Mouse (Mus musculus): ENCODE data around the gene Lamtor4. TPM values are rescaled to one million over a fixed set of nuclear protein-coding genes. Genes with fewer than 3 reads are reported as not detected.

Lamtor4 gene
- polyA plus RNA-seq, 1 experiment: 72.8 TPM

DNA sequence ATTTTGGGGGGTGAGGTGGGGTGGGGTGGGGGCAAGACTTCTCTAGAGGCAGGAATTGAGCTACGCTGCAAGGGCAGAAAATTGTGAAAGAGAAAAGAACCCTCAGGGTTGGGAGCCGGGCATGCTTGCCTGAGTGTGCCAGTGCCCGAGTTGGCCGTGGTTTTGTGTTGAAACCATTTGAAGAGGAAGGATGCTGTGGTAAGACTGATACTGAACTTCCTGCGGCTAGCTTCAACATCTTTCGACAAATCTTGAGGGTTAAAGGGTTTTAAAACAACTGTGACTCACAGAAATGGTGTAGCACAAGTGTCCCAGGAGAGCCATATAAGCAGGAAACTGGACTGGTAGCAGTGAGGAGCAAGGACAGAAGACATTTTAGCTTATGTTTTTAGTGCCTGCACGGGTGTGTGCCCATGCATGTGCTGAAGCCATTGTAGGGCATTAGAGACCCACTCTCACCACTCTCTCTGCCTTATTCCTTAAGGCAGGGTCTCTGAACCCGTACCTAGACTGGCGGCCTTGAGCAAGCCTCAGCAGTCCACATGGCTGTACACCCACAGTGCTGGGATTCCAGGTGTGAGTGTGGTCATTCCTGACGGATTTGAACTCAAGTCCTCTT, 1.8 kb downstream of the Lamtor4 start:
- no peaks in the 10 kb centered on the region for H3K79me3 ChIP-seq (ENCODE audit: low read depth)
- H3K4me3 ChIP-seq (ENCODE audit: insufficient read depth, poor library complexity, severe bottlenecking): no peak overlapping the region
- H3K27me3 ChIP-seq (ENCODE audit: control insufficient read depth, insufficient read depth, insufficient read length): no peaks in the 10 kb centered on the region
- H3K36me3 ChIP-seq (ENCODE audit: control insufficient read depth, insufficient read depth): peaks cover 3% of the 10 kb centered on the region
- TF ChIP-seq CTCF (IDR thresholded peaks at IDR 0.05; ENCODE audit: control insufficient read depth, insufficient read depth, insufficient read length) (no peak), MYOG (IDR thresholded peaks at IDR 0.05; ENCODE audit: control insufficient read depth, extremely low read depth, insufficient read length) (no peak), CEBPB (IDR thresholded peaks at IDR 0.05; ENCODE audit: low read depth) (no peak), USF1 (IDR thresholded peaks at IDR 0.05; ENCODE audit: low read depth) (no peak), MAX (IDR thresholded peaks at IDR 0.05) (no peak), FOSL1 (IDR thresholded peaks at IDR 0.05; ENCODE audit: insufficient read depth, low read length, poor library complexity, severe bottlenecking) (no peak), MYOD1 (IDR thresholded peaks at IDR 0.05; ENCODE audit: control insufficient read depth, insufficient read length, low read depth) (no peak)
- H3K79me2 ChIP-seq (ENCODE audit: control insufficient read depth, insufficient read depth): no peaks in the 10 kb centered on the region
- H3ac ChIP-seq (ENCODE audit: control insufficient read depth, insufficient read length, low read depth): no peak overlapping the region

DNA sequence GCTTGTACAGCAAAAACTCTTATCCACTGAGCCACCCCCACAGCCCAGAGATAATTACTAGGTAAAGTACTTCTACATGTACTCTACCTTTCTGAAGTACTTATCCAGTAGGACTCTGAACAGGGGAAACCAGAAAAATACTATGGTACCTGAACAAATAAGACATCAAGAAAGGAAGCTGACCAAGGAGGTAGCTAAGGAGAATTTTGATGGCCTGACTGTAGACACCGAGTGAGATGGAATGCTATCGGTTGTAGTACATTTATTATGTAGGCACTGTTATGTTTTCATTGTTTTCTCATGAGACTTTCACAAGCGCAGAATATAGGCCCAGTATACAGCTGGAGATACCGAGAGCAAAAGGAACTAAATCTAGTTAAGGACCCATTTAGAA, 2.3 kb downstream of the Lamtor4 start:
- Histone ChIP-seq H3K36me3 (ENCODE audit: control insufficient read depth, insufficient read depth) (peaks cover 3% of the 10 kb centered on the region), H3ac (ENCODE audit: control insufficient read depth, insufficient read length, low read depth) (no peak overlapping the region), H3K79me3 (ENCODE audit: low read depth) (no peaks in the 10 kb centered on the region), H3K4me3 (ENCODE audit: insufficient read depth, poor library complexity, severe bottlenecking) (no peak overlapping the region), H3K27me3 (ENCODE audit: control insufficient read depth, insufficient read depth, insufficient read length) (no peaks in the 10 kb centered on the region), H3K79me2 (ENCODE audit: control insufficient read depth, insufficient read depth) (peaks cover 3% of the 10 kb centered on the region)
- no peak for TF ChIP-seq CTCF (IDR thresholded peaks at IDR 0.05; ENCODE audit: control insufficient read depth, insufficient read depth, insufficient read length)
- no peak for TF ChIP-seq MYOG (IDR thresholded peaks at IDR 0.05; ENCODE audit: control insufficient read depth, extremely low read depth, insufficient read length)
- TF ChIP-seq MYOD1 (IDR thresholded peaks at IDR 0.05; ENCODE audit: control insufficient read depth, insufficient read length, low read depth): no peak
- no peak for TF ChIP-seq CEBPB (IDR thresholded peaks at IDR 0.05; ENCODE audit: low read depth)
- no peak for TF ChIP-seq USF1 (IDR thresholded peaks at IDR 0.05; ENCODE audit: low read depth)
- TF ChIP-seq FOSL1 (IDR thresholded peaks at IDR 0.05; ENCODE audit: insufficient read depth, low read length, poor library complexity, severe bottlenecking): no peak

DNA sequence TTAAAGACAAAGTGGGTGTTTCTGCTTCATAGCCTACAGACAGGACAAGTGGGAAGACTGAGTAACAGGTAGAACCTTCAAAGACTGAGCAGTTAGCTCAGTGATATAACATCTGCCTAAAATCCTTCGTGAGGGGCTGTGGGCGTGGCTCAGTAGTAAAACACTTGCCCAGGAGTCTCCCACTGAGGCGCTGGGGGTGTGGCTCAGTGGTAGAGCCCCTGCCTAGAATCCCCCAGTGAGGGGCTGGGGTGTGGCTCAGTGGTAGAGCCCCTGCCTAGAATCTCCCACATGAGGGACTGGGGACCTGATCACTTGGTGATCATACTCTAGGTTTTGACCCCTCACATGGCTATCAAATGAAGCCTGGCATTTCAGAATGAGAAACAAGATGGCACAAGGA, 2.8 kb downstream of the Lamtor4 start:
- TF ChIP-seq USF1 (IDR thresholded peaks at IDR 0.05; ENCODE audit: low read depth) (no peak), CEBPB (IDR thresholded peaks at IDR 0.05; ENCODE audit: low read depth) (no peak), MYOD1 (IDR thresholded peaks at IDR 0.05; ENCODE audit: control insufficient read depth, insufficient read length, low read depth) (no peak), MYOG (IDR thresholded peaks at IDR 0.05; ENCODE audit: control insufficient read depth, extremely low read depth, insufficient read length) (no peak), FOSL1 (IDR thresholded peaks at IDR 0.05; ENCODE audit: insufficient read depth, low read length, poor library complexity, severe bottlenecking) (no peak), MAX (IDR thresholded peaks at IDR 0.05) (no peak), CTCF (IDR thresholded peaks at IDR 0.05; ENCODE audit: control insufficient read depth, insufficient read depth, insufficient read length) (no peak)
- peaks cover 3% of the 10 kb centered on the region for H3K36me3 ChIP-seq (ENCODE audit: control insufficient read depth, insufficient read depth)
- H3K79me3 ChIP-seq (ENCODE audit: low read depth): no peaks in the 10 kb centered on the region
- H3ac ChIP-seq (ENCODE audit: control insufficient read depth, insufficient read length, low read depth): no peak overlapping the region
- H3K79me2 ChIP-seq (ENCODE audit: control insufficient read depth, insufficient read depth): peaks cover 8% of the 10 kb centered on the region
- H3K4me3 ChIP-seq (ENCODE audit: insufficient read depth, poor library complexity, severe bottlenecking): no peak overlapping the region
- H3K27me3 ChIP-seq (ENCODE audit: control insufficient read depth, insufficient read depth, insufficient read length): no peaks in the 10 kb centered on the region

DNA sequence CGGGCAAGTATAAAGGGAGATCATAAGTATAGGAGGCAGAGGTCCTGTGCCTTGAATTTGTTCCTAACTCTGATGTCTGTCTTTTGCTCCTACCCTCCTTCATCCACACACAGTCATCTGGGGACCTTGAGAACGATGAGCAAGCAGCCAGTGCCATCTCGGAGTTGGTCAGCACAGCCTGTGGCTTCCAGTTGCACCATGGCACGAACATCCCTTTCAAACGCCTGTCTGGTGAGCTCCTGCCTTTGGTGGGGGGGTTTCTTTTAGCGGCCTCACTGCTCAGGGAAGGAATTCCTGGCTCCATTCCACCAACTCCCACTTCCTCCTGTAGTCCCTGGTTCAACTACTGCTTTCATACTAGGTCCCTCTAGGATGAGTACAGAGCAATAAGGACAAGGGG, 3.3 kb downstream of the Lamtor4 start:
- H3K27me3 ChIP-seq (ENCODE audit: control insufficient read depth, insufficient read depth, insufficient read length): no peaks in the 10 kb centered on the region
- no peak overlapping the region for H3K4me3 ChIP-seq (ENCODE audit: insufficient read depth, poor library complexity, severe bottlenecking)
- peaks cover 12% of the 10 kb centered on the region for H3K79me2 ChIP-seq (ENCODE audit: control insufficient read depth, insufficient read depth)
- TF ChIP-seq CEBPB (IDR thresholded peaks at IDR 0.05; ENCODE audit: low read depth): no peak
- TF ChIP-seq FOSL1 (IDR thresholded peaks at IDR 0.05; ENCODE audit: insufficient read depth, low read length, poor library complexity, severe bottlenecking): no peak
- no peak for TF ChIP-seq MAX (IDR thresholded peaks at IDR 0.05)
- no peak for TF ChIP-seq MYOG (IDR thresholded peaks at IDR 0.05; ENCODE audit: control insufficient read depth, extremely low read depth, insufficient read length)
- TF ChIP-seq USF1 (IDR thresholded peaks at IDR 0.05; ENCODE audit: low read depth): no peak
- H3K36me3 ChIP-seq (ENCODE audit: control insufficient read depth, insufficient read depth): peaks cover 3% of the 10 kb centered on the region
- no peaks in the 10 kb centered on the region for H3K79me3 ChIP-seq (ENCODE audit: low read depth)
- no peak overlapping the region for H3ac ChIP-seq (ENCODE audit: control insufficient read depth, insufficient read length, low read depth)

DNA sequence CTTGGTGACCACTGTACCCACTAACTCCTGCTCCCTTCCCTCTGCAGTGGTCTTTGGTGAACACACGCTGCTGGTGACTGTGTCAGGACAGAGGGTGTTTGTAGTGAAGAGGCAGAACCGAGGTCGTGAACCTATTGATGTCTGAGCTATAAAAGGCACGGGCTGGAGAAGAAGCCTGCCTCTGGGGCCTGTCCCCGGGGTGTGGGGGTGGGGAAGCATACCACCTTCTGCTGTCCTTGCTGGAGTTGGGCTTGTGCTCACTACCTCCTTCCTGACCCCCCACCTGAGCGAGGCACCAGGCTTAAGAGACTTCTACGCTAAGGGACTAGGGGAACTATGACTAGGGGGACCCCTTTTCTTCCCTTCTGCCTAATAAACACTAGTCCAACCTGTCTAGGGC, 3.7 kb downstream of the Lamtor4 start:
- H3K36me3 ChIP-seq (ENCODE audit: control insufficient read depth, insufficient read depth): peaks cover 3% of the 10 kb centered on the region

More for the DNA sequence above, 3.7 kb downstream of the Lamtor4 start:
- TF ChIP-seq MYOG (IDR thresholded peaks at IDR 0.05; ENCODE audit: control insufficient read depth, extremely low read depth, insufficient read length) (no peak), MYOD1 (IDR thresholded peaks at IDR 0.05; ENCODE audit: control insufficient read depth, insufficient read length, low read depth) (no peak), CTCF (IDR thresholded peaks at IDR 0.05; ENCODE audit: control insufficient read depth, insufficient read depth, insufficient read length) (no peak), CEBPB (IDR thresholded peaks at IDR 0.05; ENCODE audit: low read depth) (no peak), USF1 (IDR thresholded peaks at IDR 0.05; ENCODE audit: low read depth) (no peak), MAX (IDR thresholded peaks at IDR 0.05) (no peak), FOSL1 (IDR thresholded peaks at IDR 0.05; ENCODE audit: insufficient read depth, low read length, poor library complexity, severe bottlenecking) (no peak)
- H3K27me3 ChIP-seq (ENCODE audit: control insufficient read depth, insufficient read depth, insufficient read length): no peaks in the 10 kb centered on the region
- no peak overlapping the region for H3ac ChIP-seq (ENCODE audit: control insufficient read depth, insufficient read length, low read depth)
- no peaks in the 10 kb centered on the region for H3K79me3 ChIP-seq (ENCODE audit: low read depth)
- H3K79me2 ChIP-seq (ENCODE audit: control insufficient read depth, insufficient read depth): peaks cover 16% of the 10 kb centered on the region
- no peak overlapping the region for H3K4me3 ChIP-seq (ENCODE audit: insufficient read depth, poor library complexity, severe bottlenecking)

Measured in C2C12 (cell line).